Mouse (Mus musculus): ENCODE results near the gene Cntnap1. TPM values are rescaled to one million over a fixed set of nuclear protein-coding genes. Genes with fewer than 3 reads are reported as not detected.

Cntnap1 gene
- total and polyA plus RNA-seq, 2 experiments from 2014 or later, result 1.1 to 3.5 TPM

DNA sequence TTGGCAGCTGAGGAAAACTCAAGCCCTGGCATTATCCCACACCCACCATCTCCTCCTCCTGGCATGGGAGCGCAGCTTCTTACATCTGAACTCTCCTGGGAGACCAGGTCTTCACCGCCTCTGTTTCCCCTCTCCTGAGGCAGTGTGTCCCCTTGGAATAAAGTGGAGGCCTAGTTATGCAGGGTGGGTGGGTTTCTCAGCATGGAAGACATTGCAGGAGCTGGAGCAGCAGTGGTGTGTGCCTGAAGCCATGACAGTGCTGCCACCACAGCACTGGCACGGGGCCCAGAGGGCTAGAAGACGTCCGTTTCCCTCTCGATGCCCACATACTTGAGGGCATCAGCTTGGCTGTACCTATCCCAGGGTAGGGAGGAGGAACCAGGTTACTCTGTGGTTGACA, 22.3 kb downstream of the Cntnap1 start:
- no peak for TF ChIP-seq CTCF (IDR thresholded peaks at IDR 0.05; ENCODE audit: low read depth)
- 85% methylated on average over 6 of the region's 6 CpGs for WGBS
- H3K9ac ChIP-seq, result no peak overlapping the region
- ATAC-seq, result no peak
- no peak overlapping the region for H3K4me3 ChIP-seq (ENCODE audit: low read depth, low read length)
- H3K27ac ChIP-seq (ENCODE audit: low read depth, low read length), result no peak overlapping the region
- no peaks in the 10 kb centered on the region for H3K4me1 ChIP-seq (ENCODE audit: insufficient read depth)
- no peak for DNase-seq
- no peaks in the 10 kb centered on the region for H3K9me3 ChIP-seq (ENCODE audit: low read length)
- H3K4me2 ChIP-seq (ENCODE audit: low read depth), result no peak overlapping the region
- no peaks in the 10 kb centered on the region for H3K27me3 ChIP-seq (ENCODE audit: insufficient read depth, low read length)
- peaks cover 28% of the 10 kb centered on the region for H3K36me3 ChIP-seq (ENCODE audit: insufficient read depth)

DNA sequence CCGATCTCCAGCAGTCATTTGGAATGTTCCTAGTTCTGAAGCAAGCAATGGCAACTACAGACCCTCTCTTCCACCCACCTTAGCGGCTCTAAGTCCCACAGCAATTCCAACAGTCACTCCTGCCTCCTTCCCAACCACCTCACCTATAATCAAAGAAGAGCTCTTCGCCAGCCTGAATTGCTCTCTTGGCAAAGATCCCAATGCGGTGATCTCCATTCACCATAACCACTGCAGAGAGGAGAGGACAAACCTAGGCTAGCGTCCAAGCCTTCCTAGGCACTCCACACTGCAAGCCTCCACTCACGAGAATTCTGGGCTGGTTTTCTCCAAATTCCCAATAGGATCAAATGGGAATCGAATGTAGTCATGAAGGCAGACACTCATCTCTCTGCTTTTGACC, 22.8 kb downstream of the Cntnap1 start:
- H3K9me3 ChIP-seq (ENCODE audit: low read length), result no peaks in the 10 kb centered on the region
- no peak overlapping the region for H3K27ac ChIP-seq (ENCODE audit: low read depth, low read length)
- 86% methylated on average over 7 of the region's 7 CpGs for WGBS
- H3K36me3 ChIP-seq (ENCODE audit: insufficient read depth), result peaks cover 32% of the 10 kb centered on the region
- H3K4me2 ChIP-seq (ENCODE audit: low read depth), result no peak overlapping the region
- H3K27me3 ChIP-seq (ENCODE audit: insufficient read depth, low read length), result no peaks in the 10 kb centered on the region
- no peak overlapping the region for H3K9ac ChIP-seq
- no peak overlapping the region for H3K4me3 ChIP-seq (ENCODE audit: low read depth, low read length)
- no peak for TF ChIP-seq CTCF (IDR thresholded peaks at IDR 0.05; ENCODE audit: low read depth)
- no peaks in the 10 kb centered on the region for H3K4me1 ChIP-seq (ENCODE audit: insufficient read depth)
- no peak for ATAC-seq
- DNase-seq, result no peak

DNA sequence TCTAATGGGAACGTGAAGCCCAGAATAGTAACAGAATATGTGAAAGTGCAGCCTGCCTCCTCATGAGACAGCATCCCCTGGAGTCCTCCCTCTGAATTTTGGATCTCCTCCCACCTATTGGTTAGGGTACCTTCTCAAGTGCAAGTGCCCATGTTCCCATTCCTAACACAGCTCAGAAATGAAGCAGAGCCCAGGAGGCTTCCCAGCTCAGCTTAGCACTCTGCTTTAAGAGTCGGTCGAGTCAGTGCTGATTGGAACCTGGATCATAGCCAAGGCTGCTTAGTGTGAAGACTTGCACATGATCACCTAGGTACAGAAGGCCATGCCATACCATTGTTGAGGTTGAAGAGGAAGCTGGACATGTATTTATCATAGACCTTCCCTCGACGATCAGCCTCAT, 23.8 kb downstream of the Cntnap1 start:
- Histone ChIP-seq H3K4me3 (ENCODE audit: low read depth, low read length) (no peak overlapping the region), H3K27ac (ENCODE audit: low read depth, low read length) (no peak overlapping the region), H3K27me3 (ENCODE audit: insufficient read depth, low read length) (no peaks in the 10 kb centered on the region), H3K4me2 (ENCODE audit: low read depth) (no peak overlapping the region), H3K9me3 (ENCODE audit: low read length) (no peaks in the 10 kb centered on the region), H3K36me3 (ENCODE audit: insufficient read depth) (peaks cover 43% of the 10 kb centered on the region), H3K4me1 (ENCODE audit: insufficient read depth) (no peaks in the 10 kb centered on the region), H3K9ac (no peak overlapping the region)
- no peak for ATAC-seq
- no peak for TF ChIP-seq CTCF (IDR thresholded peaks at IDR 0.05; ENCODE audit: low read depth)
- no peak for DNase-seq
- 63% methylated on average over 5 of the region's 5 CpGs for WGBS

DNA sequence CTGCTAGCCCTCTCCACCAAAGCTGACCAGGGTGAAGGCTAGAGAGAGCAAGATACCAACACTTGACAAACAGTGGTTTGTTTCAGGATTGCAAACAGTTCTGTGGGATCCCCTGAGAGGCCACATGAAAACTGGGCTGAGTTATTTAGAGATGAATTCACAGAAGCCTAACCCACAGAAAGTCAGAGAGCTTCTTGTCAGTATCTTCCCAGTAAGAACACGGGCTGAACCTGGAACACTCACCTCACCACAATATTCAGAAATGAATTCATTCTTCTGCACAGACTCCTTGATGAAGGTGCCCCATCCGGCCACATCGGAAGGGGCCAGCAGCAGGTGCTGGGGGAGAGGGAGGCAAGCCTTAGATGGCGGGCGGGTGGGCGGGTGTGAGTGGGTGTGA, 24.3 kb downstream of the Cntnap1 start:
- no peak for DNase-seq
- TF ChIP-seq CTCF (IDR thresholded peaks at IDR 0.05; ENCODE audit: low read depth), result no peak
- Histone ChIP-seq H3K27ac (ENCODE audit: low read depth, low read length) (no peak overlapping the region), H3K9ac (no peak overlapping the region), H3K4me3 (ENCODE audit: low read depth, low read length) (no peak overlapping the region), H3K27me3 (ENCODE audit: insufficient read depth, low read length) (no peaks in the 10 kb centered on the region), H3K4me2 (ENCODE audit: low read depth) (no peak overlapping the region), H3K36me3 (ENCODE audit: insufficient read depth) (peaks cover 48% of the 10 kb centered on the region), H3K9me3 (ENCODE audit: low read length) (no peaks in the 10 kb centered on the region), H3K4me1 (ENCODE audit: insufficient read depth) (no peaks in the 10 kb centered on the region)
- no peak for ATAC-seq
- WGBS, result 91% methylated on average over 6 of the region's 6 CpGs

DNA sequence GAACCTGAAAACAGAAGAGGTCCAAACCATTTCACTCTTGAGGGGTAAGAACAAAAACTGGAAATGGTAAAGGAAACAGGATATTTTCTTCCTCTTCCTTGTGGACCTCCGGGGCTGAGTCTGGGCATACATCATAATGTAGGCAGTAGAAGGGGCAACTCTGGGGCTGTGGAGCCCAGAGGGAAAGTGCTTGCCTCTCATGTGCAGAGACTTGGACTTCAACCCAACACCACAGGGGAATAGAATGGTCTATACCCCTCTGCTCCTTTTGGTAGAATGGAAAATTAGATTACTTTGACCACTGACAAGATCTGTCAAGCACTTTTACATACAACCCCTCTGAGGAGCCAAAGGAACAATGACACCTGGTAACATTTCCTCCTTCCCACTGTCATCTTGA, 24.8 kb downstream of the Cntnap1 start:
- no peak overlapping the region for H3K27ac ChIP-seq (ENCODE audit: low read depth, low read length)
- H3K4me2 ChIP-seq (ENCODE audit: low read depth), result no peak overlapping the region
- no peak for DNase-seq
- no peak overlapping the region for H3K9ac ChIP-seq
- no peak for ATAC-seq
- H3K27me3 ChIP-seq (ENCODE audit: insufficient read depth, low read length), result no peaks in the 10 kb centered on the region
- no peak overlapping the region for H3K4me3 ChIP-seq (ENCODE audit: low read depth, low read length)
- no peaks in the 10 kb centered on the region for H3K4me1 ChIP-seq (ENCODE audit: insufficient read depth)
- TF ChIP-seq CTCF (IDR thresholded peaks at IDR 0.05; ENCODE audit: low read depth), result no peak
- H3K9me3 ChIP-seq (ENCODE audit: low read length), result no peaks in the 10 kb centered on the region
- H3K36me3 ChIP-seq (ENCODE audit: insufficient read depth), result peaks cover 53% of the 10 kb centered on the region
- WGBS, result 73% methylated on average over 1 of the region's 1 CpGs

DNA sequence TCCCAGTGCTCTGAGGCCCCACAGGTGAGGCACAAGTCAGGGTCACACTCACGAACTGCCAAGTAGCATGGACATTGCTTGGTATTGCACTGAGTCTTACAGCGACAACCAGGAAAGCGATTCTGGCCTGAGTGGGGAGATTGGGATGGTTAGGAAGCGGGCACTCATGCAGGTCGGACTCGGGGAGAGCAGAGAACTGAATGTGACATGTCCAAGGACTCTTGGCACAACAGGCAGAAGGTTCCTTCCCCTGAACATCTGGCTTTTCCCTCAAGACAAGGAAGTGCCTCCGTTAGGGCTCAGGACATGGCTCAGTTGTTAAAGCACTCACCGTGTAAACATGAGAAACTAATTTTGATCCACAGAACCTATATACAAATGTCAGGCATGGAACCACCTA, 25.2 kb downstream of the Cntnap1 start:
- ATAC-seq (no peak), DNase-seq (no peak)
- no peak overlapping the region for H3K9ac ChIP-seq
- TF ChIP-seq CTCF (IDR thresholded peaks at IDR 0.05; ENCODE audit: low read depth), result no peak
- H3K27me3 ChIP-seq (ENCODE audit: insufficient read depth, low read length), result no peaks in the 10 kb centered on the region
- no peak overlapping the region for H3K4me2 ChIP-seq (ENCODE audit: low read depth)
- no peaks in the 10 kb centered on the region for H3K9me3 ChIP-seq (ENCODE audit: low read length)
- no peak overlapping the region for H3K4me3 ChIP-seq (ENCODE audit: low read depth, low read length)
- no peak overlapping the region for H3K27ac ChIP-seq (ENCODE audit: low read depth, low read length)
- H3K36me3 ChIP-seq (ENCODE audit: insufficient read depth), result peaks cover 57% of the 10 kb centered on the region
- H3K4me1 ChIP-seq (ENCODE audit: insufficient read depth), result no peaks in the 10 kb centered on the region
- 89% methylated on average over 8 of the region's 8 CpGs for WGBS

DNA sequence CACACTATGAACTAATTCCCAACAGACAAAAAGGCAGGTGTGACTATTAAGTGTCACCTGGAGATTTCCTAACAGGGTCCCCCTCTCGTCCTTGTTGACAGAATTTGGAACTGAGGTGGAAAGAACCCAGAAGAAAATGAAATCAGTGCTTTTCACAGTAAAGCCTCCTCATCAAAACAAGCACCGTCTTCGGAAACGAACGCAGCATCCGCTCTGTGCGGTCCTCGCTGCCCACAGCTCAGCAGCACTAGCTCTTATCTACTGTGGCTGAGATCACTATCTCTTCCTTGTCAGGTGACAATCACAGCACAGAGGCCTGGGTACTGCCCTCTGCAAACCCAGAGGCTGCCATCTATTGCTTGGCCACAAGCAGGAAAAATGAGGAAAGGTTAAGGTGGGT, 25.9 kb downstream of the Cntnap1 start:
- Histone ChIP-seq H3K27ac (ENCODE audit: low read depth, low read length) (no peak overlapping the region), H3K4me2 (ENCODE audit: low read depth) (no peak overlapping the region), H3K27me3 (ENCODE audit: insufficient read depth, low read length) (no peaks in the 10 kb centered on the region), H3K4me3 (ENCODE audit: low read depth, low read length) (no peak overlapping the region), H3K36me3 (ENCODE audit: insufficient read depth) (peaks cover 59% of the 10 kb centered on the region), H3K9ac (no peak overlapping the region), H3K4me1 (ENCODE audit: insufficient read depth) (no peaks in the 10 kb centered on the region), H3K9me3 (ENCODE audit: low read length) (no peaks in the 10 kb centered on the region)
- ATAC-seq (no peak), DNase-seq (no peak)
- 95% methylated on average over 8 of the region's 8 CpGs for WGBS
- TF ChIP-seq CTCF (IDR thresholded peaks at IDR 0.05; ENCODE audit: low read depth), result no peak

DNA sequence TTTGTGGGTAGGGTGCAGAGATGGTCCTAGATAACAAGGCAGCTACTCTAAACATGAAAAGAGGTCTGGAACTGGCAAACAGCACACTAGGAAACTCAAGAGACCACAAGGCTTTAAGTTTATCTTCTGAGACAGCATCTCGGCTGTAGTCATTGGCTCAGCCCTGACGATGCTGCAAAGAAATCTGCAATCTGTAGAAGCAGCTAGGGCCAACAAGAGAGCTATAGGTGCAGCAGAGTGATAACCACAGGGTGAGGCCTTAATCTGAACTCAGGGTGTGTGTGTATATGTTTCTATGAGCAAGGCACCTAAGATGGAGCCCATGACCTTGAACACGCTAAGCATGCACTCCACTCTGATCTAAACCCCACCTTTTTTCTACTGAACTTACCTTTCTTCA, 29.2 kb downstream of the Cntnap1 start:
- H3K9ac ChIP-seq, result no peak overlapping the region
- H3K27ac ChIP-seq (ENCODE audit: low read depth, low read length), result no peak overlapping the region
- H3K36me3 ChIP-seq (ENCODE audit: insufficient read depth), result peaks cover 73% of the 10 kb centered on the region
- no peak overlapping the region for H3K4me3 ChIP-seq (ENCODE audit: low read depth, low read length)
- no peaks in the 10 kb centered on the region for H3K9me3 ChIP-seq (ENCODE audit: low read length)
- no peaks in the 10 kb centered on the region for H3K4me1 ChIP-seq (ENCODE audit: insufficient read depth)
- no peak overlapping the region for H3K4me2 ChIP-seq (ENCODE audit: low read depth)
- ATAC-seq, result no peak
- no peaks in the 10 kb centered on the region for H3K27me3 ChIP-seq (ENCODE audit: insufficient read depth, low read length)
- TF ChIP-seq CTCF (IDR thresholded peaks at IDR 0.05; ENCODE audit: low read depth), result no peak
- WGBS, result 93% methylated on average over 3 of the region's 3 CpGs
- no peak for DNase-seq
